Mouse (Mus musculus): ENCODE results near the gene Irak2.

GRCm38 (mm10) chr6:113600543-113601139 is 37.6 kb upstream of the Irak2 start, which contains the start of gene Fancd2os:
- TF ChIP-seq GATA1 (IDR thresholded peaks at IDR 0.05; ENCODE audit: low read length) (no peak), TAL1 (IDR thresholded peaks at IDR 0.05; ENCODE audit: low read length) (no peak)

Data from erythroblast, embryonic 14.5 days (primary cell).